Mouse (Mus musculus): ENCODE results near the gene A930018P22Rik.
"Not testable (repeated sequence)": the region's sequence is repeated elsewhere in the genome, so short reads cannot be mapped to it uniquely, and the experiment has no call there.

Gene A930018P22Rik

DNA sequence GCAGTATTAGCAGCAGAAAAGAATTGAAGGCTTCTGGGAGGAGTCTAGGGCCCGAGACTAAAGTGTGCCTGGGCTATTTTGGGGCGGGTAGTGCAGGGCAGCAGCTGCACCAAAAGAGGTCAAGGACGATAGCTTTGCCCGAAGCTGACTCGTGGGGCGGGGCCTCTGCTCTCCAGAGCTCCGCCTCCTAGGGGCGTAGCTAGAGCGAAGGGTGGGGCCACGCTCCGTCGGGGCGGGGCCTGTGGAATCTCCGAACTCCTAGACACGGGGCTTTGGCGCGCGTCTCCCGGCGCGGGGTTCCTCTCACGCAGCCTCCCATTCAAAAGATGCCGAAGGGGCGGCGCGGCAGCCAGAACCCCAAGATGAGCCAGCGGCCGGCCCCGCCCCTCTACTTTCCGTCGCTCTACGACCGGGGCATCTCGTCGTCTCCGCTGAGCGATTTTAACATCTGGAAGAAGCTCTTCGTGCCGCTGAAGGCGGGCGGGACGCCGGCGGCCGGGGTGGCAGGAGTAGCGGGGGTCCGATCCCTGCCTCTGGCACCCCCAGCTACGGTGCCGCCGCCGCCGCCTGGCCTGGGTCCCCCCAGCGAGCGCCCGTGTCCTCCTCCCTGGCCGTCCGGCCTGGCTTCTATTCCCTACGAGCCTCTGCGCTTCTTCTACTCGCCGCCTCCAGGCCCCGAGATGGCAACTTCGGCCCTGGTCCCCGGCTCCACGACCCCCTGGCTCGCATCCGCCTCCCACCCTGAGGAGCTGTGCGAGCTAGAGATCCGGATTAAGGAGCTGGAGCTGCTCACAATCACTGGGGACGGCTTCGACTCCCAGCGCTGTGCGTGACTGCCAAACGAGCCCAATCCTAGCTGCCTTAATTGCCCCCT lies at the start of gene A930018P22Rik:
A930018P22Rik (plus strand) TSS at position 265 of the 874 bp plus-strand sequence.
- peak; percentile 92 for DNase-seq (ENCODE audit: low read depth)

DNA sequence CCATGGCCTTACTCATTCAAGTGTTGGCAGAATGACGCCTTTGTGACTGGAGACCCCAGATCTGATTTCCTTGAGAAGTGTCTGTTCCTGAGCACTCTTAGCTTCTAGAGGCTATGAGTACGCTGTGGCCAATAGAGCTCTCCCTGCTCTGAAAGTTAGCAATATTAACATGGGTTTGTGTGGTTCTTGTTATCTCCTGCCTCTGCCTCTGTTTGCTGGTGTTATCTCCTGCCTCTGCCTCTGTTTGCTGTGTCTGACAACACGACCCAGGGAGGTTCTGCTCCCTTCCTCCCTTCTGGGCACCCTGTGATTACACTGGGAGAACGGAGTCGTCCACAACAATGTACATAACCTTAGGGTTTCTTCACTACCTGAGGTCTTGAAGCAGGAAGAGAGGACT lies 44.3 kb upstream of the A930018P22Rik start:
- DNase-seq (ENCODE audit: low read depth) = not testable (repeated sequence)

DNA sequence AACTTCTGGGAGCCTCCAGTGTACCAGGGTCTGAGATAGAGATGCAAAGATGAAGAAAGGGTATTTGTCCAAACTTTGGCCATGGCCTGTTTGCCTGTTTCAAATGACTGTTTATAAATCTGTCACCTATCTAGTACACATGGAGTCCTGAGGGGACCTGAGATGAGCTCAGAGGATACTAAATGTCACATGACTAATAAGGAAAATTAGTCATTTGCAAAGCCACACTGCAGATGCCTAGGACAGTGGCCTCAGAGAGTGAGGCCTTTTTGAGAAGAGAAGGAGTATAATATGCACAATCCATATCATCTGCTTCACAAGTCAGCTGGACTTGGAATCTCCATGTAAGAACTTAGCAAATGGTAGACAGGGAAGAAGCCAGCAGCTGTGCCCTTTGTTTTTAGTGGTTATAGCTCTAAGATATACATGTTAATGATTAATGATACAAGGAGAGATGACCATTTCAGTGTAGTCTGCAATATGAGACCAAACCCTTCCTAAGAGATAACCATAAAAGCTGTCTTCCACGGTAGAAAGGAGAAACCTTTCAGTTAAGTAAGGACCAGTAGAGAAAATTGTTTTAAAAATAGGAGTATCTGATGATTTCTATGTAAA lies 41.0 kb upstream of the A930018P22Rik start:
- DNase-seq (ENCODE audit: low read depth) = not testable (repeated sequence)

DNA sequence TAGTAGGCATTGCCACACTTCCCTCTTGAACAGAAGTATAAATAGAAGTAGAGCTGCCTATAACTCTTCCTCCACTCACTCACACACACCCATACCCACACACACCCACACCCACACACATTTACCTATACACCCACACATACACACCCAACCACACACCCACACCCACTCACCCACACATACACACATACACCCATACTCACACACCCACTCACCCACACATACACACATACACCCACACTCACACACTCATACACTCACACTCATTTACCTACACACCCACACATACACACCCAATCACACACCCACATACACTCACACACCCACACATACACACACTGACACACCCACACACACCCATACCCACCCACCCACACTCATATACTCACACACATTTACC lies 40.1 kb upstream of the A930018P22Rik start:
- no peak for DNase-seq (ENCODE audit: low read depth)

DNA sequence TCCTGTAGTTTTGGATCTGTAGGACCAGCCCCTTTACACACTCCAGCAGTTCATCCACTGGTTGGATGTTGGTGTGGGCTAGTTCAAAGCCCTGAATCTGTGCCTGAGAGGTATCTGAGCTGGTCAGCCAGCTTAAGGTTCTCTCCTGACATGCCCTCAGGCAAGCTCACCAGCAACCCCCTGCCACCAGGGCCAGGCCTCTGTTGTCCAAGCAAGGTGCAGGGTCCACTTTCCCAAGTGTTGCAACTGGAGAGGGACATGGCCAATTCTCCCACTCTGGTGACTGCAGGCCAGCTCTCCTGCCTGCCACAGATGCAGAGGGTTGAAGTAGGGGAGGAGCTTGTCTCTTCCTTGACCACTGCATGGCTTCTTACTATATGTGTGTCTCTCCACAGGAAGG lies 38.5 kb upstream of the A930018P22Rik start:
- DNase-seq (ENCODE audit: low read depth) = not testable (repeated sequence)

DNA sequence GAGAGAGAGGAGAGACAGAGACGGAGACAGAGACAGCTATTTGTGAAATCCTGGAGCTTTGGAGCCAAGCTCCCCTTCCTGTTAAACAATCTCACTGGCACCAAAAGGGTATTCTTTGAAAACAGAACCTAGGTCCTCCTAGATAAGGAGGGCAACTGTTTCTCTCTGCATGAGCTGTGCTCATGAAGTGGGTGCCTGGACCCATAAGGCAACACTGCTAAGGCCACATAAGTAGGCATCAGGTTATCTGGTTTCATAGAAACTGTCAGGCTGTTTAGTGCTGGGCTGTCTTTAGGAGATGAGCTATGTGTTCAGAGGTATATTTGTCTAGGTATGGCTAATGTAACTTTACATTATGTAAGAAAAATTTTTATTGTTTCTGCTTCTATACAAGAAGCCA lies 35.0 kb upstream of the A930018P22Rik start:
- not testable (repeated sequence) for DNase-seq (ENCODE audit: low read depth)

DNA sequence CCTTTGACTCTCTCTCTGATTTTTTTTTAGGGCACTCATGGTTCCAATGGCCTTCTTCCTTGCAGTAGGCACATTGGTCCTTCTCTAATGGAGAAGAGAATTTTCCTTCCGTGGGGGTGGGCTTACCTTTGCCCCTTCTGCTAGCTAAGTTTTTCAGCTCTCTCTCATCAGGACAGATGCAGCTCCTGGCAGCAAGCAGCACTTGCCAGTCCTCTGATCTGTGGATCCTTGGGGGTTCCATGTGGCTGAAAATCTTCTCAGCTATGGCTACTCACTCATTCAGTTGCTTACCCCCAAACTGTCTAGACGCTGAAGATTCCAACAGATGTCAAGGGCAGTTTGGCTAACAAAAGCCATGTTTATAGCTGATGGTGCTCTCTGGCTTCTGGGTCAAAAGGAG lies 29.3 kb upstream of the A930018P22Rik start:
- no peak for DNase-seq (ENCODE audit: low read depth)

DNA sequence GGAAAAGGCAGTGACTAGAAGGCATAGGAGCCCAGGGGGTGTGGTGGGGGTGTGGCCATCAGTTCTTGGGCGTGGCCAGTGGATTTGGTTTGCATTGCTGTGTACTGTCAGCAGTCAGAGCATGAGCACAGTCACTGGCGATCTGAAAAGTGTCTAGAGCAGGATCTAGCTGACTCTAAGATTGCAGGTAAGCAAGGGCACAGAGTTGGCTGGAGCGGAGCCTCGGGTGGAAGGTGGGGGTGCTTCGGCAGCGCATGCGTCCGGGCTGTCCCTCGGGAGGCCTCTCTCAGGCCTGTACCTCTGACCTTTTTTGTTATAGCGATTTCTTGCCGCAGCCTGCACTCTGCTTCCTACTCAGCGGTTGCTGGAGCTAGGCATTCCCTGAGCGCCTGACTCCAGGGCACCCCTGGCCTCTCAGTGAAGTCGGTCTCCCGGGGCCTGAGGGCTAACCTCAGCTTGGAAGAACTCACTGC lies 26.8 kb upstream of the A930018P22Rik start, which contains the start of gene Cd59a:
Cd59a (plus strand) TSS at position 61 of the 473 bp plus-strand sequence.
- peak; percentile 87 for DNase-seq (ENCODE audit: low read depth)

DNA sequence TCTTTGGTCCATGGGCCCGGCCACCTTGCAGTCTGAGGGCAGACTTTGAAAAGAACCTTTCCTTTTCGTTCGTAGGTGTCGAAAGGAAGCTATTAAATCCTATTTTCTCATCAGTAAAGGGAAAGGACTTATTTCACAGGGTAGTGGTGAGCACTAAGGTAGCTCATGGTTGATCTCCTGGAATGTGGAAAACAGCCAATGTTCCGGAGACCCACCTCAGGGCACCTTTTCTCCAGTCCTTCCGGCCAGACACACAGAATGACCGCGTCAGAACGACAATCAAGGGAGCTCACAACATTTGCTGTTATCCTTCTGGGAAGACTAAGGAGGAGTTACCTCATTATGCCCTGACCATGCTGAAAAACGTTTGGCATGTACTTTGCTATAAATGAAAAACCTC lies 26.3 kb upstream of the A930018P22Rik start:
- no peak for DNase-seq (ENCODE audit: low read depth)

DNA sequence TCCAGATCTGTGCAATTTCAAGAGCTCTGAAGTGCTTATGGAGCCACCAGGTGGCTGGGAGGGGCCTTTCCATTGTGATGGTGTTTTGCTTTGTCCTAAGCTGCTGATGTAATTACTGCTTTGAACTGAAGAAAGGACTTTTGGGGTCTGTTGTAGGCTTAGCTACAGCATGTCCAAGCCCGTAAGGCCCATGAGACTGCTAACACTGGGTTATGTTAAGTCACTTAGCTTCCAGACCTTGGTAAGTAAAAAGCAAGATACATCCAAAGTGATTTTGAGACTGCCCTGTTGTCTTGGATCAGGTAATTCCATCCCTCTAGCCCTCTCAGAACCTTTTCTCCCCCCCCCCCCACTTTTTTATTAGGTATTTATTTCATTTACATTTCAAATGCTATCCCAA lies 25.8 kb upstream of the A930018P22Rik start:
- not testable (repeated sequence) for DNase-seq (ENCODE audit: low read depth)

DNA sequence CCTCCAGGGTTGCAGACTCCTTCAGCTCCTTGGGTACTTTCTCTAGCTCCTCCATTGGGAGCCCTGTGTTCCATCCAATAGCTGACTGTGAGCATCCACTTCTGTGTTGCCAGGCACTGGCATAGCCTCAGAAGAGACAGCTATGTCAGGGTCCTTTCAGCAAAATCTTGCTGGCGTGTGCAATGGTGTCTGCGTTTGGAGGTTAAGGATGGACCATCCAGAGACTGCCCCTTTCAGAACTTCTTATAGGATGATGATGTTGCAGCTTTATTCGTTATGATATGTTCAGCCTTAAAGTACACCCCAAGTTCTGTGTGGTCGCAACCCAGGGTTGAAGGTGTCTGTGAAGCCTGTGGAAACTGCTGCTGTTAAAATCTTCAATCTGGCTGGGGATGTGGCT lies 25.2 kb upstream of the A930018P22Rik start:
- DNase-seq (ENCODE audit: low read depth) = not testable (repeated sequence)

DNA sequence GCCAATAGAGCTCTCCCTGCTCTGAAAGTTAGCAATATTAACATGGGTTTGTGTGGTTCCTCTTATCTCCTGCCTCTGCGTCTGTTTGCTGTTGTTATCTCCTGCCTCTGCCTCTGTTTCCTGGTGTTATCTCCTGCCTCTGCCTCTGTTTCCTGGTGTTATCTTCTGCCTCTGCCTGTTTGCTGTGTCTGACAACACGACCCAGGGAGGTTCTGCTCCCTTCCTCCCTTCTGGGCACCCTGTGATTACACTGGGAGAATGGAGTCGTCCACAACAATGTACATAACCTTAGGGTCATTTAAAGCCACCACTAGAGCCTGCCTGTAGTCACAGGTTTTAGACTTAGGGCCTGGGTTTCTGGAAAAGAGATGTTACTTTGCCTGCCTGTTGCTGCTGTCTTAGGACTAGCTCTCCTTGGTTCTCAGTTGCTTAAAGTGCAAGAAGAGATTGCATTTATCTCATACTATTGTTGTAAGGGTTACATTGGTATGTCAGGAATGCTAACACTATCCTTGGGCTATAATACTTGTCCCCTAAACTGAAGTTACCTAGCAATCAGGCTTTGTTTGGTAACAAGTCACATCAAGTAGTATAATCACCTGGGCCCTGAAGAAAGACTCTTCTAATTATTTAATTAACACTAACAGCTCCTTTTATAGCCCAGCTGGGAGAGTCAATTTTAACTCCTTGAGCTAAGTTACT lies 23.9 kb upstream of the A930018P22Rik start:
- DNase-seq (ENCODE audit: low read depth) = no peak

DNA sequence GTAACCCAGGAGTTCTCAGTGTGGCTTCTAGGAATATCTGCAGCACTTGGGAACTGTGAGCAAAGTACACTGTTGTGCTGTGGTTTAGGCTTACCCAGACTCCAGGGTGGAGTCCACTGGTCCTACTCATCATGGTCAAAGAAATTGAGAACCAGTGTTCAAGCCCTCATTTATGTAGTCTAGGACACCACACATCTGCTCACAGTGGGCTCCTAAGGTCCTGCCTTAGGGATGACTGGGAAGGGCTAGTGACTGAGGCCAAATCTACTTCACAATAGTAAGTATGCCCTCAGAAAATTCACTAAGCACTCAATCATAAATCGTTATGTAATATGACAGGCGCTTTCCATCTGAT lies 23.4 kb upstream of the A930018P22Rik start:
- DNase-seq (ENCODE audit: low read depth) = no peak

DNA sequence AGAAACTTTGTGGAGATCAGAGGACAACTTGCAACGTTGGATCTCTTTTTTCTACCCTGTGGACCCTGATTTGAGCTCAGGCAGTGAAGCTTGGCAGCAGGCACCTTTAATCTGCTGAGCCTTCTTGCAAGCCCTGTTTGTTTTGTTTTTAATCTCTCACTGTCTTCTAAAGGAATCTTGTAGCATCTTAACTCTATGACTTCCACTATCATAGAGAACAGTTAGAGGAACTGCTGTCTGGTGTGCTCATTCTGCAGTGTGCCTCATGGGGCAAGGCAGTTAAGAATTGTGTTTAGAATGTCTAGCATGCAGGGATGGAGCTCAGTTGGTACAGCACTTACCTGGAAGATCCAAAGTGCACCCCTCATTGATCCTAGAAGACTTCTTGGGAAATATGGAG lies 22.6 kb upstream of the A930018P22Rik start:
- DNase-seq (ENCODE audit: low read depth) = no peak

DNA sequence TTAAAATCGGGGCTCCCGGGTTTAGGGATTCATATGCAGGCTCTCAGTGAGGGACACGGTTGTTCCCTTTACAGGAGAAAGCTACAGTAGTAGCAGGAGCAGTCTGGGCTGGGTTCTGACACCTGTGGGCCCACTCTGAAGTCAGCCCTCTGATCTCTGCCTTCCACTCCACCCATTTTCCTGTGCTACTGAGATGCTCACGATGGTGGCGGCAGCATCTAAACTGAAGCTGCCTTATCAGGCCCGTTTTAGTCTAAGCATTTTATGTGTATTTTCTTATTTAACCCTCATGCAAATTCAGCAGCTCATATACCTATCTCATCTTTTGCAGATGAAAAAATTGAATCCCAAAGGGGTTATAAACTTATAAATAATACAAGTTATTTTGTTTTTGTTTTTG lies 17.8 kb upstream of the A930018P22Rik start:
- DNase-seq (ENCODE audit: low read depth) = no peak

DNA sequence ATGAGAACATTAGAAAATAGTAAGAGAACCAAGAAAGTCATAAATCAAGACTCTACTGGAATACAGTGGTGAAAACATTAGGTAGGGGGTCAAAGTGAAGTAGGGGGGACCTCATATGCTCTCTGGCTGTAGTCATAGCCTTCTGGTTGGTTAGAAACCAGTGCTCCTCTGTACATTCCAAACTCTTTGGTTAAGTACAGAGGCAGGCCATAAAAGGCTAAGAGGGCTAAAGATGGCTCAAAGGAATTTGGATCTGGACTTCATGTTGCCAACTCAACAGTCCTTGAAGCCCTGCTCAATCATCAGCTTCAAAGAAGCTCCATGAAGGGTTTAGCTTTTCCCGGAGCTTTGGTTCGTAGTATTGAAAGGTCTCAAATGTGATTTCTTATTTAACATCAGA lies 13.5 kb upstream of the A930018P22Rik start:
- not testable (repeated sequence) for DNase-seq (ENCODE audit: low read depth)

DNA sequence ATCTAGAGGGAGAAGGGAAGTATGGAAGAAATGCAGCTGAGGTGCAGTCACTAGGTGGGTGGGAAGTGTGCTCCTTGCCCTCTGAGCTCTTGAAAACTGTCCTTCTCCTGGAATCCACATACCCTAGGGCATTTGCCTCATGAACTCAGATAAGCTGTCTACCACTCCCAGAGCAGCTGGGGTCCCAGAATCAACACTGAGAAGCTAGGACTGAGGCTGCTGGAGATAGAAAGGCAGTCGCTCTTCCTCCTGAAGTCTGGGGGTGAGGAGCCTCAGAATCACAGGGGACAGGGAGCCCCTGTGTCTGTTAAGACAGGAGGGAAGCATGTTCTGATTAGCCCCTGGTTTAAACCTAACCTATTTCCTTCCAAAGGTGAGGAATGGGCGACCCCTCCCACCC lies 13.0 kb upstream of the A930018P22Rik start:
- no peak for DNase-seq (ENCODE audit: low read depth)

DNA sequence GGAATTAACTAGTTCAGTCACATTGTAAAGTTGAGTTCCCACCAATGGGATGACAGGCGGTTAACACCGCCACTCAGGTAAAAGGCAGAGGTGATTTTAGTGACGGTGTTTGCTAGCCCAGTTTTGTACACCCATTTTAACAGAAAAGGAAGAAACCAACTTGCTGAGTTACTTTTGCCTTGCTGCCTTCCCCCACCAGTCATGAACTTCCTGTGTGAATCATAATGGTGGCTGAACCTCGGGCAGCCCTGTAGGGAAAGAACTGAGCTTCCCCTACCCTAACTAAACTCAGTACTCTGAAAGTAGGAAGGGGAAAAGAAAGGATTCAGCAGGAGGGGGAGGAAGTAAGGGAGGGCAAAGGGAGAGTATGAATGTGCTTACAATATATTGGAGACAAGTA lies 12.5 kb upstream of the A930018P22Rik start:
- no peak for DNase-seq (ENCODE audit: low read depth)

DNA sequence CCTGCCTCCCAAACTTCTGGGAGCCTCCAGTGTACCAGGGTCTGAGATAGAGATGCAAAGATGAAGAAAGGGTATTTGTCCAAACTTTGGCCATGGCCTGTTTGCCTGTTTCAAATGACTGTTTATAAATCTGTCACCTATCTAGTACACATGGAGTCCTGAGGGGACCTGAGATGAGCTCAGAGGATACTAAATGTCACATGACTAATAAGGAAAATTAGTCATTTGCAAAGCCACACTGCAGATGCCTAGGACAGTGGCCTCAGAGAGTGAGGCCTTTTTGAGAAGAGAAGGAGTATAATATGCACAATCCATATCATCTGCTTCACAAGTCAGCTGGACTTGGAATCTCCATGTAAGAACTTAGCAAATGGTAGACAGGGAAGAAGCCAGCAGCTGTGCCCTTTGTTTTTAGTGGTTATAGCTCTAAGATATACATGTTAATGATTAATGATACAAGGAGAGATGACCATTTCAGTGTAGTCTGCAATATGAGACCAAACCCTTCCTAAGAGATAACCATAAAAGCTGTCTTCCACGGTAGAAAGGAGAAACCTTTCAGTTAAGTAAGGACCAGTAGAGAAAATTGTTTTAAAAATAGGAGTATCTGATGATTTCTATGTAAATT lies 11.3 kb upstream of the A930018P22Rik start:
- not testable (repeated sequence) for DNase-seq (ENCODE audit: low read depth)

DNA sequence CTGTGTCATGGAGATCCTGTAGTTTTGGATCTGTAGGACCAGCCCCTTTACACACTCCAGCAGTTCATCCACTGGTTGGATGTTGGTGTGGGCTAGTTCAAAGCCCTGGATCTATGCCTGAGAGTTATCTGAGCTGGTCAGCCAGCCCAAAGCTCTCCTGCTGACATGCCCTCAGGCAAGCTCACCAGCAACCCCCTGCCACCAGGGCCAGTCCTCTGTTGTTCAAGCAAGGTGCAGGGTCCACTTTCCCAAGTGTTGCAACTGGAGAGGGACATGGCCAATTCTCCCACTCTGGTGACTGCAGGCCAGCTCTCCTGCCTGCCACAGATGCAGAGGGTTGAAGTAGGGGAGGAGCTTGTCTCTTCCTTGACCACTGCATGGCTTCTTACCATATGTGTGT lies 9.0 kb upstream of the A930018P22Rik start:
- not testable (repeated sequence) for DNase-seq (ENCODE audit: low read depth)

DNA sequence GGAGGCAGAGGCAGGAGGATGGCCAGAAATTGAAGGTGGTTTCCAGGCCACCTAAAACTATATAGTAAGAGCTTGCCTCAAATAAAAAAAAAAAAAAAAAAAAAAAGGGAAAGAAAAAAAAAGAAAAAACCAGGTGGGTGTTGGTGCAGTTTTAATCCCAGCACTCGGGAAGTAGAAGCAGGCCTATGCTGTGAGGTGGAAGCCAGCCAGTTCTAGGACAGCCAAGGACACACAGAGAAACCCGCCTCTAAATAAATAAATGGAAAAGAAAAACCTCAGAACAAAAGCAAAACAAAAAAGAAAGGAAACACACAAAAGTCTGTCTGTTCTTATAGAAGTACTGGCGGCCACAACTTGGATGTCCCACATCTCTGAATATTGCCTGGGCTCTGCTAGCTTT lies 7.7 kb upstream of the A930018P22Rik start:
- DNase-seq (ENCODE audit: low read depth) = no peak

DNA sequence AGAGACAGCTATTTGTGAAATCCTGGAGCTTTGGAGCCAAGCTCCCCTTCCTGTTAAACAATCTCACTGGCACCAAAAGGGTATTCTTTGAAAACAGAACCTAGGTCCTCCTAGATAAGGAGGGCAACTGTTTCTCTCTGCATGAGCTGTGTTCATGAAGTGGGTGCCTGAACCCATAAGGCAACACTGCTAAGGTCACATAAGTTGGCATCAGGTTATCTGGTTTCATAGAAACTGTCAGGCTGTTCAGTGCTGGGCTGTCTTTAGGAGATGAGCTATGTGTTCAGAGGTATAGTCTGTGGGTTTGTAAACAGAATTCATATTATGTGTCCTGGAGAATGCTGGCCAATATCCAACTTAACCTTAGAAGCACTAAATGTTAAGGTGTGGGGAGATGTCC lies 5.4 kb upstream of the A930018P22Rik start:
- DNase-seq (ENCODE audit: low read depth) = not testable (repeated sequence)
